Mouse (Mus musculus) heart, adult 2 months (tissue): ENCODE results near the gene Kdm1b. TPM values are rescaled to one million over a fixed set of nuclear protein-coding genes. Genes with fewer than 3 reads are reported as not detected.

Experiments used
- DNase-seq, 2 experiments: peaks; one replicate each; pipeline ENCODE4 v3.0.0; 2021
- H3K27ac ChIP-seq: fragments of 200-600 bp; 2 replicates; pipeline ENCODE4 v1.8.1; 2022
- H3K27me3 ChIP-seq: fragments of 200-500 bp; 2 replicates; pipeline ENCODE4 v1.6.1; 2012; ENCODE audit warnings: mild to moderate bottlenecking, low read length, inconsistent platforms, mixed read lengths; ENCODE audit not compliant: control insufficient read depth, insufficient read depth
- H3K36me3 ChIP-seq: fragments of 200-500 bp; 2 replicates; pipeline ENCODE4 v1.6.1; 2012; ENCODE audit warnings: low read length, inconsistent platforms; ENCODE audit not compliant: control insufficient read depth, insufficient read depth
- H3K4me1 ChIP-seq: fragments of 200-500 bp; 2 replicates; pipeline ENCODE4 v1.6.1; 2011; ENCODE audit warnings: low read length; ENCODE audit not compliant: control insufficient read depth, insufficient read depth
- H3K4me3 ChIP-seq: fragments of 200-600 bp; 2 replicates; pipeline ENCODE4 v1.8.1; 2022
- H3K79me2 ChIP-seq: fragments of 200-500 bp; replicated peaks from 2 replicates; pipeline ENCODE4 v1.6.1; 2012; ENCODE audit warnings: mild to moderate bottlenecking, inconsistent platforms, low read length, moderate library complexity, mixed read lengths; ENCODE audit not compliant: control insufficient read depth, insufficient read depth
- H3K9ac ChIP-seq: fragments of 200-500 bp; 2 replicates; pipeline ENCODE4 v1.6.1; 2012; ENCODE audit warnings: low read depth, mild to moderate bottlenecking, control low read depth, inconsistent platforms, low read length, mixed read lengths
- CTCF ChIP-seq: fragments of 200-600 bp; IDR thresholded peaks from 2 replicates; pipeline ENCODE4 v1.8.1; 2022; ENCODE audit warnings: antibody characterized with exemption, mild to moderate bottlenecking, moderate library complexity
- EP300 ChIP-seq: fragments of 200-500 bp; IDR thresholded peaks from 2 replicates; pipeline ENCODE4 v1.6.1; 2011; ENCODE audit warnings: low read depth, low read length, control low read depth; ENCODE audit not compliant: insufficient read depth
- POLR2A ChIP-seq: fragments of 200-500 bp; IDR thresholded peaks from 2 replicates; pipeline ENCODE4 v1.6.1; 2011; ENCODE audit warnings: mild to moderate bottlenecking, low read depth, low read length, control low read depth; ENCODE audit not compliant: insufficient read depth
- WGBS: fragments of 180-500 bp; shearing (Covaris S2); methylation state at CpG from one replicate; pipeline ENCODE4 v1.1.7; 2018; 5-methylcytosine and 5-hydroxymethylcytosine counted together
- intact Hi-C: fragments of 180-260 bp; cut with DNase I; formaldehyde crosslinking; loops from one replicate; pipeline ENCODE4 v1.15.1; 2025
- polyA plus RNA-seq: library from polyadenylated mRNA; depleted of rRNA; stranded (reverse); fragments of >200 nt; gene quantifications from 2 replicates; pipeline ENCODE4 v1.2.3, GENCODE M21; 2012
- total RNA-seq, 2 experiments: library from RNA; stranded (reverse); gene quantifications; 2 replicates each; pipeline ENCODE4 v1.2.3; 2021

Kdm1b gene
- total and polyA plus RNA-seq, 3 experiments: 5.0 to 10.5 (median 8.9) TPM

DNA sequence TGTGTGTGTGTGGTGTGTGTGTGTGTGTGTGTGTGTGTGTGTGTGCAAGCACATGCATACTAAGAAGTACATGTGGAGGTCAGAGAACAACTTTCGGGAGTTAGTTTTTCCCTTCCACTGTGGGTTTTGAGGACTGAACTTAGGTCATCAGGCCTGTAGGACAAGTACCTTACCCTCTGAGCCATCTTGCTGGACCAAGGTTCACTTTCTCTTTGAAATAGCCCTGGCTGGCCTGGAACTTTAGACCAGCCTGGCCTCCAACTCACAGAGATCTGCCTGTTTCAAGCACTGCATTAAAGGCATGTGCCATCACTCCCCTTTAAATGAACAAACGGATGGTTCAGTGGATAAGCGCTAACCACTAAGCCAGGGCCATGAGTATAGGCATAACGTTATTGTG is 9.7 kb upstream of the Kdm1b start:
- Histone ChIP-seq H3K36me3 (no peaks in the 10 kb centered on the region), H3K27ac (no peak overlapping the region), H3K27me3 (no peaks in the 10 kb centered on the region), H3K79me2 (no peaks in the 10 kb centered on the region), H3K4me3 (no peak overlapping the region), H3K9ac (no peak overlapping the region), H3K4me1 (no peaks in the 10 kb centered on the region)
- 96% methylated on average over 4 of the region's 4 CpGs for WGBS
- no peak for TF ChIP-seq POLR2A
- no peak for TF ChIP-seq CTCF
- no peak for TF ChIP-seq EP300
- DNase-seq: no peak
- intact Hi-C loops: no loop called here

DNA sequence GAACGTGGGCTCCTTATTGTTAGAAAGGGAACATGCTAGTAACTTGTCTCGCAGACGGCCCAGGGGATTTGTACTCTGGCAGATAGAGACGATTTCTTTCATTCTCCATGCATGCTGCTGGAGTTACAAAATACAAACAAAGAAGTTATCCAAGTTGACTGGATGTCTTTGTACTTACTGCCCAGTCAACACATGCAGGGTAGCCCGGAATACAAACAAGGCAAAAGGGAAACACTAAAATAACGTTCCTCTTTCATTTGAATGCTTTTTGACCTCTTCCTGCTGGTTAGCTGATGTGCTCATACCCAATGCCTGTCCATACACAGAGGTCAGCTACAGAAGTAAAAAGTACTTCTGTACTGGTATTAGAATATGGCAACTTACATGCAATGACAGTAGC is 5.4 kb upstream of the Kdm1b start:
- WGBS: 67% methylated on average over 6 of the region's 6 CpGs
- DNase-seq: no peak
- H3K36me3 ChIP-seq: no peaks in the 10 kb centered on the region
- peaks cover 3% of the 10 kb centered on the region; the same call in 1 of the 2 replicates for H3K4me1 ChIP-seq
- H3K27me3 ChIP-seq: no peaks in the 10 kb centered on the region
- no peaks in the 10 kb centered on the region for H3K79me2 ChIP-seq
- H3K4me3 ChIP-seq: no peak overlapping the region
- H3K9ac ChIP-seq: no peak overlapping the region
- no peak overlapping the region for H3K27ac ChIP-seq
- intact Hi-C loops: no loop called here
- TF ChIP-seq EP300 (no peak), POLR2A (no peak), CTCF (no peak)

DNA sequence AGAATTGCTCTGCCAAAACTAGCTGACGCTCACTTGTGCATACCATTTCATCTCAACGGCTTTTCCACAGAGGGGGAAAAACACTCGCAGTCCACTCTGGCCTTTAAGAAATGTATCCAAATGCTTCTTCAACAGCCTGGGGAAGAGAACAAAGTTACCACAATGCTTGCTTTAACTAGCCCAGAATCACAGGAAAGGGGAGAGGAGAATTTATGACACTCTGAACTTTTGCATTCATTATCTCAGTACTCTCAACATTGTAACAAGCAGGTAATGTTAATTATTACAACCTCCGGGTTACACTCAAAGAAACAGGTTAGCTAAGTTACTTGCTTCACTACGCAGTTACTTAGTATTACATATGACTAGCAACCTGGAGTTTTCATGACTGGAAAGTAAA is 3.2 kb upstream of the Kdm1b start:
- no peak overlapping the region for H3K9ac ChIP-seq
- no peak for TF ChIP-seq POLR2A
- no peak for TF ChIP-seq CTCF
- no peak for TF ChIP-seq EP300
- H3K79me2 ChIP-seq: peaks cover 3% of the 10 kb centered on the region; the same call in 1 of the 2 replicates
- 91% methylated on average over 5 of the region's 5 CpGs for WGBS
- H3K36me3 ChIP-seq: no peaks in the 10 kb centered on the region
- intact Hi-C loops: loop anchor here (10.0 kb wide), 1 partner anchor 315 kb away; the partner anchor contains the start of gene Nup153
- H3K4me1 ChIP-seq: peaks cover 3% of the 10 kb centered on the region
- no peak overlapping the region for H3K4me3 ChIP-seq
- DNase-seq: no peak
- no peaks in the 10 kb centered on the region for H3K27me3 ChIP-seq
- no peak overlapping the region for H3K27ac ChIP-seq

DNA sequence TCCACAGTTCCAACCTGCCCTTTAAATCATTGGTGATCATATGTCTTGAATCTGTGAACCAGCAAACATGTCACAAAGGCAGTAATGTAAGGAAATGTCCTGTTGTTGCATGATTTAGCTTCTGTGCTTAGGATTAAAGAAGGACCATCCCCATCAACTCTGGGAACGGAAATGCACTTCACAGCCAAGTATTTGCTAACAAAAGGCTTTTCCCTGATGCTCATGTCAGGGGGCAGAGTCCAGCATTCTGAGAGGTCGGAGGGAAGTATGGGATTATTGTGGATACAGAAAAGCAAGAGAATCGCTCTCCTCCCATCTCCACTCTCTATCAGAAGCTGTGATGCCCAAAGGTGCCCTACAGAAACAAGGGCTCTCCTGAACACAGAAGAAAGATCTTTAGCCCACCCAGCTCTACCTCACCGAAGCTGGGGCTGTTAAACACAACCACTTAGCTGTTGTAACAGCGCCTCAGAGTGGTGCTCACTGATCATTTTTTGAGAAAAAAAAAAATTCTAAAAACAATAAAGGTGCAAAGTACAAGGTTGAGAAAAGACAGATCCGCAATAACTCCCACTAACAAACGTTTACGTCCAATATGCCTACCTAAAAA is 1.2 kb upstream of the Kdm1b start:
- intact Hi-C loops: loop anchor here (10.0 kb wide), 1 partner anchor 317 kb away; the partner anchor contains the start of gene Nup153
- no peak overlapping the region for H3K4me3 ChIP-seq
- H3K79me2 ChIP-seq: peaks cover 3% of the 10 kb centered on the region; the same call in 1 of the 2 replicates
- TF ChIP-seq EP300: no peak
- no peak for TF ChIP-seq POLR2A
- TF ChIP-seq CTCF: peak; percentile 16; the same call in 1 of the 2 replicates
- H3K27ac ChIP-seq: no peak overlapping the region; the same call in 1 of the 2 replicates
- DNase-seq: no peak
- no peak overlapping the region for H3K9ac ChIP-seq
- 43% methylated on average over 8 of the region's 8 CpGs for WGBS
- H3K4me1 ChIP-seq: peaks cover 3% of the 10 kb centered on the region
- no peaks in the 10 kb centered on the region for H3K27me3 ChIP-seq
- no peaks in the 10 kb centered on the region for H3K36me3 ChIP-seq

DNA sequence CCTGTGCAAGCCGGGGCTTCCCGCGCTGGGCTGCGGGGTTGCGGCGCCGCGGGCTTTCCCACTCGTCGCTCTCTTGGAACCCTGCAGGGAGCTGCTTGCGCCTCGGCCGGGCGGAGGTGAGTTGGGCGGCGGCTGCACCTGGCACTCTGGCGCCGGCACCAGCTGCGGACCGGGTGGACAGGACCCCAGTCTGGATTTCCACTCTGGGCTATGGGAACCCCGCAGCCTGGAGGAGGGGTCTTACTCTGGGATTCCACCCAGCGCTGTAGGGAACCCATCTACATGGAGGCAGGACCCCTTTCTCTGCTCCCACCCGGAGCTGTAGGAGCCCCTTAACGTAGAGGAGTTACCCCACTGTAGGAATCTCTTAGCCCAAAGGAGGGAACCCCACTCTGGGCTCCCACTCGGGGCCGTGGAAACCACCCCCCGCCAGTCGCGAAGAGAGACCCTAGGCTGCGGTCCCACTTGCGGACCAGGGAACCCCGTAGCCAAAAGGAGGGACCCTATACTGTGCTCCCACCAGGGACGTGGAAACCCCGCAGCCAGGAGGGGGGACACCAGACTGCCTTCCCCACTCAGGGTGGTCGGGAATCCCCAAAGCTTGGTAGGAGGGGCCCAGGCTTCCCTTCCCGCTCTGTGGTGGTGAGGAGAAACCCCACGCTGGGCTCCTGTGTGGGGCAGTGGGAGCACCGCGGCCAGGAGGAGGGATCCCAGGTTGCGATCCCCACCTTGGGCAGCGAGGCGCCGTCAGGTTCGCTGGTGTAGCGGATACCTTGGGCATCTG is 726 bp downstream of the Kdm1b start:
- H3K4me1 ChIP-seq: peaks cover 3% of the 10 kb centered on the region
- H3K27ac ChIP-seq: peak overlapping the region; percentile 76
- TF ChIP-seq POLR2A (no peak), EP300 (no peak), CTCF (no peak)
- peaks cover 3% of the 10 kb centered on the region; the same call in 1 of the 2 replicates for H3K79me2 ChIP-seq
- H3K27me3 ChIP-seq: no peaks in the 10 kb centered on the region
- DNase-seq: peak; percentile 33 to 37
- H3K4me3 ChIP-seq: peak overlapping the region; percentile 90
- peak overlapping the region; percentile 85 for H3K9ac ChIP-seq
- intact Hi-C loops: loop anchor here (10.0 kb wide), 1 partner anchor 319 kb away; the partner anchor contains the start of gene Nup153
- H3K36me3 ChIP-seq: no peaks in the 10 kb centered on the region
- 3% methylated on average over 45 of the region's 45 CpGs for WGBS
